In genomic region chr11:50229252-50229910, GRCm38 (mm10) we compare ENCODE assay signal across 10 mouse cellular contexts. TPM values are rescaled to one million over a fixed set of nuclear protein-coding genes. Genes with fewer than 3 reads are reported as not detected.
DNase-seq lines count a peak whose midpoint lies in the region; ATAC-seq and TF ChIP-seq lines count a peak whose summit lies in the region.
"Had no signal": no experiment of that assay in that cellular context is flagged by ENCODE, and none has a peak within 500 bp of the region (broad histone marks: within the 10 kb centered on the region; RNA-seq: fewer than 3 reads in every experiment).

No protein-coding gene starts in this region.

- TF ChIP-seq CTCF in intestine, postnatal 0 days (IDR thresholded peaks at IDR 0.05; ENCODE audit: low read depth), result no peak

- no peak overlapping the region for H3K4me3 ChIP-seq in hindbrain, embryonic 13.5 days
- H3K4me3 ChIP-seq in hindbrain, embryonic 12.5 days, result no peak overlapping the region
- H3K4me3 ChIP-seq in limb, embryonic 12.5 days (replicated peaks), result no peak overlapping the region
- no peak overlapping the region for H3K4me3 ChIP-seq in intestine, postnatal 0 days (ENCODE audit: low read depth, low read length)

- peak; percentile 85 for DNase-seq in adrenal gland, postnatal 14 days
- peak; percentile 92 to 94 for DNase-seq in cerebellum, adult 18-20 months
- DNase-seq in lung, postnatal 10 days, result no peak

- peaks cover 38% of the 10 kb centered on the region for H3K36me3 ChIP-seq in hindbrain, embryonic 13.5 days
- peaks cover 26% of the 10 kb centered on the region for H3K36me3 ChIP-seq in hindbrain, embryonic 12.5 days
- peaks cover 41% of the 10 kb centered on the region for H3K36me3 ChIP-seq in limb, embryonic 12.5 days
- peaks cover 32% of the 10 kb centered on the region for H3K36me3 ChIP-seq in intestine, postnatal 0 days (ENCODE audit: control insufficient read depth, insufficient read depth)

- H3K9me3 ChIP-seq in hindbrain, embryonic 13.5 days, result no peaks in the 10 kb centered on the region
- H3K9me3 ChIP-seq in hindbrain, embryonic 12.5 days (replicated peaks), result no peaks in the 10 kb centered on the region
- H3K9me3 ChIP-seq in limb, embryonic 12.5 days, result no peaks in the 10 kb centered on the region
- H3K9me3 ChIP-seq in intestine, postnatal 0 days (ENCODE audit: control insufficient read depth), result no peaks in the 10 kb centered on the region
- H3K9me3 ChIP-seq: G1E had no signal

- peaks cover 46% of the 10 kb centered on the region for H3K4me1 ChIP-seq in hindbrain, embryonic 13.5 days (replicated peaks)
- peaks cover 42% of the 10 kb centered on the region for H3K4me1 ChIP-seq in hindbrain, embryonic 12.5 days
- H3K4me1 ChIP-seq in limb, embryonic 12.5 days (replicated peaks), result peaks cover 51% of the 10 kb centered on the region
- peaks cover 10% of the 10 kb centered on the region; the same call in 1 of the 2 replicates for H3K4me1 ChIP-seq in intestine, postnatal 0 days (replicated peaks; ENCODE audit: control insufficient read depth, insufficient read depth, low read length)

- no peak for ATAC-seq in hindbrain, embryonic 13.5 days (ENCODE audit: low FRiP score)
- no peak for ATAC-seq in hindbrain, embryonic 12.5 days (ENCODE audit: low FRiP score)
- no peak for ATAC-seq in limb, embryonic 12.5 days (ENCODE audit: insufficient number of reproducible peaks, insufficient read depth, low FRiP score, low TSS enrichment, low read depth)
- ATAC-seq in erythroid progenitor cell, adult 5-6 weeks (replicated peaks; ENCODE audit: low FRiP score, poor library complexity, severe bottlenecking), result no peak
- no peak for ATAC-seq in intestine, postnatal 0 days

- H3K27ac ChIP-seq in hindbrain, embryonic 13.5 days, result no peak overlapping the region
- no peak overlapping the region for H3K27ac ChIP-seq in hindbrain, embryonic 12.5 days
- H3K27ac ChIP-seq in limb, embryonic 12.5 days, result peak overlapping the region; percentile 29; the same call in 1 of the 2 replicates
- no peak overlapping the region for H3K27ac ChIP-seq in intestine, postnatal 0 days (ENCODE audit: low read depth, low read length)
- H3K27ac ChIP-seq: kidney, postnatal 0 days had no signal

- H3K4me2 ChIP-seq in hindbrain, embryonic 13.5 days, result no peak overlapping the region
- H3K4me2 ChIP-seq in hindbrain, embryonic 12.5 days (replicated peaks), result no peak overlapping the region
- H3K4me2 ChIP-seq in limb, embryonic 12.5 days, result peak overlapping the region; percentile 22
- H3K4me2 ChIP-seq in intestine, postnatal 0 days (replicated peaks; ENCODE audit: low read depth), result no peak overlapping the region

- WGBS in hindbrain, embryonic 13.5 days, result 44% methylated on average over 7 of the region's 7 CpGs
- 50% methylated on average over 7 of the region's 7 CpGs for WGBS in hindbrain, embryonic 12.5 days
- 38% methylated on average over 7 of the region's 7 CpGs for WGBS in limb, embryonic 12.5 days
- WGBS in intestine, postnatal 0 days, result 63% methylated on average over 7 of the region's 7 CpGs

- H3K27me3 ChIP-seq in hindbrain, embryonic 13.5 days, result peaks cover 26% of the 10 kb centered on the region
- peaks cover 14% of the 10 kb centered on the region for H3K27me3 ChIP-seq in hindbrain, embryonic 12.5 days
- no peaks in the 10 kb centered on the region for H3K27me3 ChIP-seq in limb, embryonic 12.5 days
- no peaks in the 10 kb centered on the region for H3K27me3 ChIP-seq in intestine, postnatal 0 days (replicated peaks; ENCODE audit: control insufficient read depth, insufficient read depth, low read length)

- peak overlapping the region; percentile 55 for H3K9ac ChIP-seq in hindbrain, embryonic 13.5 days
- no peak overlapping the region; the same call in 1 of the 2 replicates for H3K9ac ChIP-seq in hindbrain, embryonic 12.5 days
- H3K9ac ChIP-seq in limb, embryonic 12.5 days (replicated peaks), result no peak overlapping the region; the same call in 1 of the 2 replicates
- no peak overlapping the region for H3K9ac ChIP-seq in intestine, postnatal 0 days (ENCODE audit: low read depth, low read length)

RNA-seq across cellular contexts. Expression of gene Ltc4s, which starts 9.0 kb away (rescaled TPM):
- polyA plus RNA-seq in hindbrain, embryonic 13.5 days (2015; fragmentation: Nextera tagmentation; extraction: Ambion mirVana), result 1.4 and 2.3 TPM in 2 replicates
- polyA plus RNA-seq in hindbrain, embryonic 12.5 days (2016; fragmentation: Nextera tagmentation; extraction: Ambion mirVana), result 0.61 and 1.3 TPM in 2 replicates
- 10.4 and 11.3 TPM in 2 replicates for total RNA-seq in adrenal gland, postnatal 14 days (2021)
- polyA plus RNA-seq in limb, embryonic 12.5 days (2016; fragmentation: Nextera tagmentation; extraction: Ambion mirVana), result 0.47 and 1.0 TPM in 2 replicates
- total RNA-seq in erythroid progenitor cell, adult 5-6 weeks (2015; ENCODE audit: low replicate concordance), result 3.2 TPM in 1 of 2 replicates, not detected in the other
- 0.77 TPM in 1 of 2 replicates, not detected in the other for total RNA-seq in erythroid progenitor cell, adult 5-6 weeks (2017; ENCODE audit: low replicate concordance)
- 39.5 and 54.4 TPM in 2 replicates for polyA plus RNA-seq in intestine, postnatal 0 days (2015; fragmentation: Nextera tagmentation; extraction: Ambion mirVana)
- total RNA-seq: G1E had no signal
- polyA plus RNA-seq: G1E had no signal

RNA-seq across cellular contexts. Expression of gene Mgat4b, which starts 18.7 kb away (rescaled TPM):
- 30.4 and 36.6 TPM in 2 replicates for polyA plus RNA-seq in hindbrain, embryonic 13.5 days (2015; fragmentation: Nextera tagmentation; extraction: Ambion mirVana)
- 45.1 and 52.8 TPM in 2 replicates for polyA plus RNA-seq in hindbrain, embryonic 12.5 days (2016; fragmentation: Nextera tagmentation; extraction: Ambion mirVana)
- total RNA-seq in adrenal gland, postnatal 14 days (2021), result 103 and 113 TPM in 2 replicates
- 31.2 and 35.2 TPM in 2 replicates for polyA plus RNA-seq in limb, embryonic 12.5 days (2016; fragmentation: Nextera tagmentation; extraction: Ambion mirVana)
- total RNA-seq in erythroid progenitor cell, adult 5-6 weeks (2015; ENCODE audit: low replicate concordance), result 26.8 and 48.7 TPM in 2 replicates
- 38.2 and 40.9 TPM in 2 replicates for total RNA-seq in erythroid progenitor cell, adult 5-6 weeks (2017; ENCODE audit: low replicate concordance)
- polyA plus RNA-seq in intestine, postnatal 0 days (2015; fragmentation: Nextera tagmentation; extraction: Ambion mirVana), result 33.2 and 35.0 TPM in 2 replicates

RNA-seq across cellular contexts. Expression of gene Sqstm1, which starts 18.8 kb away (rescaled TPM):
- polyA plus RNA-seq in hindbrain, embryonic 13.5 days (2015; fragmentation: Nextera tagmentation; extraction: Ambion mirVana), result 318 and 320 TPM in 2 replicates
- polyA plus RNA-seq in hindbrain, embryonic 12.5 days (2016; fragmentation: Nextera tagmentation; extraction: Ambion mirVana), result 231 and 234 TPM in 2 replicates
- total RNA-seq in adrenal gland, postnatal 14 days (2021), result 356 and 366 TPM in 2 replicates
- polyA plus RNA-seq in limb, embryonic 12.5 days (2016; fragmentation: Nextera tagmentation; extraction: Ambion mirVana), result 165 and 167 TPM in 2 replicates
- 28.5 and 36.4 TPM in 2 replicates for total RNA-seq in erythroid progenitor cell, adult 5-6 weeks (2015; ENCODE audit: low replicate concordance)
- 179 and 213 TPM in 2 replicates for total RNA-seq in erythroid progenitor cell, adult 5-6 weeks (2017; ENCODE audit: low replicate concordance)
- 197 and 213 TPM in 2 replicates for polyA plus RNA-seq in intestine, postnatal 0 days (2015; fragmentation: Nextera tagmentation; extraction: Ambion mirVana)

RNA-seq across cellular contexts. Expression of gene Mrnip, which starts 55.1 kb away (rescaled TPM):
- polyA plus RNA-seq in hindbrain, embryonic 13.5 days (2015; fragmentation: Nextera tagmentation; extraction: Ambion mirVana), result 30.2 and 30.6 TPM in 2 replicates
- polyA plus RNA-seq in hindbrain, embryonic 12.5 days (2016; fragmentation: Nextera tagmentation; extraction: Ambion mirVana), result 21.1 and 22.2 TPM in 2 replicates
- total RNA-seq in adrenal gland, postnatal 14 days (2021), result 12.9 and 13.6 TPM in 2 replicates
- 22.8 and 23.8 TPM in 2 replicates for polyA plus RNA-seq in limb, embryonic 12.5 days (2016; fragmentation: Nextera tagmentation; extraction: Ambion mirVana)
- 2.5 and 6.1 TPM in 2 replicates for total RNA-seq in erythroid progenitor cell, adult 5-6 weeks (2015; ENCODE audit: low replicate concordance)
- 0.51 TPM in 1 of 2 replicates, not detected in the other for total RNA-seq in erythroid progenitor cell, adult 5-6 weeks (2017; ENCODE audit: low replicate concordance)
- 6.1 and 7.0 TPM in 2 replicates for polyA plus RNA-seq in intestine, postnatal 0 days (2015; fragmentation: Nextera tagmentation; extraction: Ambion mirVana)

Comparison
In these comparisons a context has a peak if more than half of its experiments do, and no peak if none do; other contexts are left out.
1. RNA of gene Ltc4s, which starts 9.0 kb away (polyA plus RNA-seq): 39.5 to 54.4 TPM in intestine, postnatal 0 days; 1.4 to 2.3 TPM in hindbrain, embryonic 13.5 days, 0.61 to 1.3 TPM in hindbrain, embryonic 12.5 days and 0.47 to 1.0 TPM in limb, embryonic 12.5 days; every median in the first group is over 10 times any median in the second.